Mouse (Mus musculus) liver, embryonic 15.5 days (tissue): ENCODE data around the gene Cybb. TPM values are rescaled to one million over a fixed set of nuclear protein-coding genes. Genes with fewer than 3 reads are reported as not detected.
"Not testable (repeated sequence)": the region's sequence is repeated elsewhere in the genome, so short reads cannot be mapped to it uniquely, and the experiment has no call there.

Experiments used
- ATAC-seq: fragments of 200-750 bp; cut with Nextera tagmentation; 2 replicates; pipeline ENCODE4 v1.8.0; 2017; ENCODE audit warnings: moderate number of reproducible peaks, mild to moderate bottlenecking, moderate library complexity; ENCODE audit not compliant: insufficient read depth
- H3K27ac ChIP-seq: fragments of 300-500 bp; sonication (generic); replicated peaks from 2 replicates; pipeline ENCODE4 v1.5.1; 2015; ENCODE audit warnings: mild to moderate bottlenecking, inconsistent platforms
- H3K27me3 ChIP-seq: fragments of 300-500 bp; sonication (generic); 2 replicates; pipeline ENCODE4 v1.6.1; 2015; ENCODE audit warnings: mild to moderate bottlenecking, inconsistent platforms
- H3K36me3 ChIP-seq: fragments of 300-500 bp; sonication (generic); replicated peaks from 2 replicates; pipeline ENCODE4 v1.6.1; 2015; ENCODE audit warnings: moderate library complexity, mild to moderate bottlenecking, inconsistent platforms
- H3K4me1 ChIP-seq: fragments of 300-500 bp; sonication (generic); replicated peaks from 2 replicates; pipeline ENCODE4 v1.6.1; 2015; ENCODE audit warnings: inconsistent platforms
- H3K4me2 ChIP-seq: fragments of 300-500 bp; sonication (generic); 2 replicates; pipeline ENCODE4 v1.6.1; 2015; ENCODE audit warnings: moderate library complexity, mild to moderate bottlenecking, inconsistent platforms
- H3K4me3 ChIP-seq: fragments of 300-500 bp; sonication (generic); replicated peaks from 2 replicates; pipeline ENCODE4 v1.5.1; 2015; ENCODE audit warnings: mild to moderate bottlenecking, inconsistent platforms
- H3K9ac ChIP-seq: fragments of 300-500 bp; sonication (generic); 2 replicates; pipeline ENCODE4 v1.6.1; 2015; ENCODE audit warnings: moderate library complexity, mild to moderate bottlenecking, inconsistent platforms
- H3K9me3 ChIP-seq: fragments of 300-500 bp; sonication (generic); replicated peaks from 2 replicates; pipeline ENCODE4 v1.6.1; 2016; ENCODE audit warnings: inconsistent platforms
- WGBS: fragments of 180-500 bp; shearing (Covaris S2); methylation state at CpG from one replicate; pipeline ENCODE4 v1.1.7; 2015; ENCODE audit warnings: mixed read lengths; ENCODE audit not compliant: insufficient replicate concordance; 5-methylcytosine and 5-hydroxymethylcytosine counted together
- polyA plus RNA-seq: library from polyadenylated mRNA; unstranded; fragments of >200 nt; fragmentation: Nextera tagmentation; extraction: Ambion mirVana; gene quantifications from 2 replicates; pipeline ENCODE4 v1.2.1, GENCODE M21; 2015

Gene Cybb
- polyA plus RNA-seq = 17.1 and 17.5 TPM in 2 replicates

DNA sequence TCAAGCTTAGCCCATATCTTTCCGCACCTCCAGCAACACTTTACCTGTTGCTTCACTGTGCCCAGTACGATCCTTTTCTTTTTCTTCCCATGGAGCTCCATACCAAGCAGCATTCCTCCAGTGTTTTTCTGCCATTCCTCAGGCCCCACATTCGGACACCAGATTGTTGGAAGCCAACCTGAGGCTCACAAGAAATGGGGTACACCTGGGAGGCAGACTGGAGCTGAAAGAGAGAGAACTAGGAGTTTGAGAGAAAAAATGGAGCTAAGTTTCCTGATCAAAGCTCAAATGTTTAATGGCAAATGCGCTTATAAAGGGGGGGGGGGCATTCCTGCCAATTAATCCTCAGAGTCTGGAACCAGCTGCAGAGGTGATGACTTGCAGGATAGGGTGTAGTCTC is at the start of gene Cybb:
Cybb (minus strand) TSS at position 101 of the 400 bp plus-strand sequence.
- no peak within 1 kb of the TSS for H3K9ac ChIP-seq
- H3K36me3 ChIP-seq = no peaks in the 10 kb centered on the region
- no peak within 1 kb of the TSS for H3K27ac ChIP-seq
- no peaks in the 10 kb centered on the region for H3K27me3 ChIP-seq
- no peak for ATAC-seq
- no peaks in the 10 kb centered on the region for H3K4me1 ChIP-seq
- H3K9me3 ChIP-seq = no peaks in the 10 kb centered on the region
- no peak within 1 kb of the TSS for H3K4me2 ChIP-seq
- H3K4me3 ChIP-seq = no peak within 1 kb of the TSS
- 62% methylated on average over 4 of the region's 4 CpGs for WGBS

DNA sequence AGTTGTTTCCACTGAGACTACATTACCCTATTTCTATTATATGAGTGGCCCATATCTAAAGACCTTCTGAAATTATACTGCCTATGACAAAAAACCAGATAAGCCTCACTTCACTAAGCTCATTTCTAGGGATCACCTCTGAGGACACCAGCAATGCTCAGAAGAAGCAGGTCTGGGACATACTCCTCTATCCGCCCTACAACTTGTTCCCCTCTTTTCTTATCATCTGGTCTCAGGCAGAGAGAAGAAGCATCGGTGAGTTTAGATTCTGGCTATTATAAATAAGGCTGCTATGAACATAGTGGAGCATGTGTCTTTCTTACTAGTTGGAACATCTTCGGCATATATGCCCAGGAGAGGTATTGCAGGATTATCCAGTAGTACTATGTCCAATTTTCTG is 49.3 kb upstream of the Cybb start:
- no peak overlapping the region for H3K9ac ChIP-seq
- no peak for ATAC-seq
- no peak overlapping the region for H3K4me3 ChIP-seq
- H3K27me3 ChIP-seq = no peaks in the 10 kb centered on the region
- H3K4me1 ChIP-seq = no peaks in the 10 kb centered on the region
- H3K27ac ChIP-seq = no peak overlapping the region
- 51% methylated on average over 3 of the region's 3 CpGs for WGBS
- H3K9me3 ChIP-seq = no peaks in the 10 kb centered on the region
- H3K36me3 ChIP-seq = no peaks in the 10 kb centered on the region
- no peak overlapping the region for H3K4me2 ChIP-seq

DNA sequence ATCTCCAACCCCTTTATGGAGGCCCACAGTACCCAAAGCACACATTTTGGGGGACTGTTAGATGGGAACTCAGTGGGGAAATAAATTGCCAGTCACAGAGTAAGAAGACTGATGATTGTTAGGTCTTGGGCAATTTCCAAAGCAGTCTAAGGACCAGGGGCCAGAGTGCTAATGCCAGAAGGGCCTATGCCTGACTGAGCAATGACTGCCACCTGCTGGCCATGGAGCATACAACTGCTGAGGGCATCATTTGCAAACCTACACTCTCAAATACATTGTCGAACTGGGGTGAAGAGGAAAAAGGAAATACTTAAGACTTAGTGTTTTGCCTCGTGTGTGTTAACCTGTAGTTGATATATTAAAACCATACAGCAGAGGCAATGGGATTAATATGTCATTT is 32.4 kb upstream of the Cybb start:
- H3K4me3 ChIP-seq, H3K36me3 ChIP-seq, H3K4me2 ChIP-seq, H3K27me3 ChIP-seq, H3K4me1 ChIP-seq, H3K27ac ChIP-seq, H3K9me3 ChIP-seq, ATAC-seq, H3K9ac ChIP-seq: not testable (repeated sequence)
- WGBS = 17% methylated on average over 2 of the region's 2 CpGs

DNA sequence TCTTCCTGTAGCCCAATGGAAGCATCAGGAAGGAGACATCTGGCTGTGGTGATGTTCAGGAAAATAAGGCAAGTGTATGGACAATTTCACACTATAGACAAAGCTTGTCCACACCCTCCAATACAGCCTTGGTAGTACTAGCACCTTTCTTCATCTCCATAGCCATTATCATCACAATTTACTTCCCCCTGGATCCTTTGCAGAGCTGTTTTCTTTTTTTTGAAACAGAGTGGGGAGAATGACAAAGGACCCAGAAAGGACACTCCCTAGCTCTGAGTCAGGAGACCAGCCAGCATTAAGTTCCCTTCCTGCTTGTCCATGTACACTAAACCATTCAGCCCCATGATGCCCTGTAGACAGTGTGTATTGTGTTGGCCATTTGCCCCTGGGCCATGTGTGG is 30.0 kb upstream of the Cybb start:
- not testable (repeated sequence) for H3K4me2 ChIP-seq, H3K36me3 ChIP-seq, H3K4me3 ChIP-seq, H3K27ac ChIP-seq, H3K4me1 ChIP-seq, H3K9ac ChIP-seq, ATAC-seq, H3K27me3 ChIP-seq, H3K9me3 ChIP-seq

DNA sequence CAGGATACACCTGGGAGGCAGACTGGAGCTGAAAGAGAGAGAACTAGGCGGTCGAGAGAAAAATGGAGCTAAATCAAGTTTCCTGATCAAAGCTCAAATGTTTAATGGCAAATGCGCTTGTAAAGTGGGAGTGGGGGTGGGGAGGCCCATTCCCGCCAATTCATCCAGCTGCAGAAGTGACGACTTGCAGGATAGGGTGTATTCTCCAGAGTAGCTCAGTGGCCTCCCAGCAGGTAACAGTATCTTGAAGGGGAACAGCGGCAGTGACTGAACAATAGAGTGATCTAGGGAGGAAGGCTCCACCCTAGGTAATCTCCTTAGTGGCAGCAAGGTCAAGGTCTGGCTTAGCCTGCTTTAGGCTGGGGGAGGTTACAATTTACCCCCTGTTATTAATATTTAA is 12.5 kb downstream of the Cybb start:
- H3K4me1 ChIP-seq, H3K27me3 ChIP-seq, H3K36me3 ChIP-seq, H3K9me3 ChIP-seq, H3K4me3 ChIP-seq, H3K4me2 ChIP-seq, H3K9ac ChIP-seq, H3K27ac ChIP-seq, ATAC-seq: not testable (repeated sequence)
- WGBS = 78% methylated on average over 6 of the region's 6 CpGs

DNA sequence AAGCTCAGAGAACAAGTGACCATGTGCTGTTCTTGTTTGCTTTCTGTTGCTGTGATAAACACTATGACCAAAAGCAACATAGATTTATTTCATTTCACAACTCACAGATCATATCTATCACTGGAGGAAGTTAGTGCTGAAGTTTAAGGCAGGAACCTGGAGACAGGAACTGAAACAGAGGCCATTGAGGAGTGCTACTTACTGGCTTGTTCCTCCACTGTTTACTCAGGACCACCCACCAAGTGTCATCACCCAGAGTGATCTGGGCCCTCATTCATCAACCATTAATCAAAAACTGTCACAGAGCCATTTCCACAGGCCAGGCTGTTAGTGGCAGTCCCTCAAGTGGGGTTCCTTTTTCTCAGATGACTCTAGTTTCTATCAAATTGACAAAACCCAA is 13.1 kb downstream of the Cybb start:
- H3K27ac ChIP-seq = no peak overlapping the region
- H3K36me3 ChIP-seq = no peaks in the 10 kb centered on the region
- no peak overlapping the region for H3K4me2 ChIP-seq
- H3K9ac ChIP-seq = no peak overlapping the region
- no peak for ATAC-seq
- no peaks in the 10 kb centered on the region for H3K9me3 ChIP-seq
- H3K27me3 ChIP-seq = no peaks in the 10 kb centered on the region
- H3K4me1 ChIP-seq = no peaks in the 10 kb centered on the region
- no peak overlapping the region for H3K4me3 ChIP-seq

DNA sequence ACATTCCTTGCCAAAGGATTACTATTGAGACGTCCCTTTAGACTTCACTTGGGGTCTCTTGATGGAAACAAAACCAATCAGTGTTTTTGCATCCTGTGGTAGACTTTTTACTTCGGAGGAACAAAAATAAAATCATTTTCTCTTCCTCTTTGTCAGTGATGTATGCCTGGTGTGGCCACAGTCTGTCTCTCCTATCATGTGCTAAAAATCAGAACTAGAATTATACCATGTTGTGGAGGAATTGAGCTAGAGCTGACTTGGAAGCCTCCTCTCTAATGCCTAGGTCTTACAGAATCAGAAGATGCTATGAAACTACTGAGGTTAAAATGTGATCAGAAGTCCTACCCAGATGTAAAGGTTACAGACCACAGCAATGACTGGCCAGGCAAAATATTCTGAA is 13.8 kb downstream of the Cybb start:
- no peak overlapping the region for H3K4me3 ChIP-seq
- no peaks in the 10 kb centered on the region for H3K27me3 ChIP-seq
- ATAC-seq = no peak
- H3K36me3 ChIP-seq = no peaks in the 10 kb centered on the region
- no peak overlapping the region for H3K9ac ChIP-seq
- no peaks in the 10 kb centered on the region for H3K9me3 ChIP-seq
- H3K27ac ChIP-seq = no peak overlapping the region
- H3K4me1 ChIP-seq = no peaks in the 10 kb centered on the region
- 53% methylated on average over 2 of the region's 2 CpGs for WGBS
- H3K4me2 ChIP-seq = no peak overlapping the region

DNA sequence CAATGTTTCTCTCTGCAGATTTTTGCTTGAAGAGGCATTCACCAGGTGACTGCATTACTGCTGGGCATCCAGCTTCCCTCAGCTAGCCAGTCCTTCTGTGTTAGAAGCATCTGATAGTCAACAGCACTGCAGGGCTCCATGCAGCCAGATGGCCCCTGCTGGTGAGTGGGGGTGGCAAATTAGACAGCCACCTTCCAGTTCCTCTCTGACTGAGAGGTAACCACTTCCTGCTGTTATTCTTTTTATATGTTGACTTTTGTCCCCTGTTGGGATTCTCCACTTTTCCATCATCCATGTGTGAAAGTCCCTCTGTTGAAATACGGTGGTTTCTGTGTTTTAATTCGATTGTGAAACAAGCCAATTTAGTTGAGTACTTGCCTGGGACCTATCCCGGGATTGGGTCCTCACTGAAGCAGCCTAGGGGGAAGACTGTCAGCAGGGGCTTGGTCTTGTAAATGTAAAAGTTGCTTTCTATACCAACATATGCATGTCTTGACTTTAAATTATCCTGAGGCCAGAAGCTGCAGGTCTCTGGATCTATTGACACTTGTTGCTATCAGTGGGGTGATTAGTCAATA is 16.7 kb downstream of the Cybb start:
- no peaks in the 10 kb centered on the region for H3K4me1 ChIP-seq
- no peak overlapping the region for H3K4me3 ChIP-seq
- no peaks in the 10 kb centered on the region for H3K9me3 ChIP-seq
- no peak overlapping the region for H3K27ac ChIP-seq
- no peak overlapping the region for H3K4me2 ChIP-seq
- no peak overlapping the region for H3K9ac ChIP-seq
- H3K36me3 ChIP-seq = no peaks in the 10 kb centered on the region
- no peak for ATAC-seq
- H3K27me3 ChIP-seq = no peaks in the 10 kb centered on the region
- 39% methylated on average over 3 of the region's 3 CpGs for WGBS

DNA sequence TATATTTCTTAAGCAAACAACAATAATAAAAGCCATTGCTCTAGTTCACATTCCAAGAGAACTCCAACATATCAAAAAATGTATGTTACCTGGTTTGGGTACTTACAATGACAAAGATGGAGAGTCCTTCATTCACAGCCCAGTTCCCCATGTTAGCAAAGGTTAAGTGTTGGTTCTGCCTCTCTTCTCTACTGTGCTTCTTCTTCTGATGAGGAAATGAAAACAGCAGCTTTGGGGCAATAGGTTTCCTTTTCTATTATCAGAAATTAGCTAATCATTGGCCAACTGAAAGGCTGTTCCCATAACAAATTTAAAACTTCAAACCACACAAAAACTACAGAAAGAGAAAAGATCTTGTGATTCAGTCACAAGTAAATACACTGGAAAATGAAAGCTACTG is 18.5 kb downstream of the Cybb start:
- Histone ChIP-seq H3K4me1 (no peaks in the 10 kb centered on the region), H3K4me2 (no peak overlapping the region), H3K4me3 (no peak overlapping the region), H3K27me3 (no peaks in the 10 kb centered on the region), H3K27ac (no peak overlapping the region), H3K36me3 (no peaks in the 10 kb centered on the region), H3K9ac (no peak overlapping the region), H3K9me3 (no peaks in the 10 kb centered on the region)
- no peak for ATAC-seq

DNA sequence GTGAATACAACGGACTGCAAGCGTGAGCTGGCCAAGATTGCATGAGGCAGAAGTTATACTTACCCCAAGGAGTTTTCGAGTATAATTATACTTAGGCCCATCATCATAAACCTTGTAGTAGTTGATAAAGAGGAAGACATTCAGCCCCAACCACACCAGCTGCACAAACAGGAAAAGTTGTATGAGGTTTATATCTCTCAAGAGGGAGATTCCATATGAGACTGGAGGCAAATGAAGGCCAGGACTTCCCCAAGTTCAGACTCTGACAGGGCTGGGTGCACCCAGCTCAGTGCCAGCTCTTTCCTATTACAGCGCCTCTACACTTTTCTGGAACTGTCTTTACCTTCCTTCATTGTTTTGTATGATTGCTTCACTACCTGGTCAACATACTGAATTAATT is 20.6 kb downstream of the Cybb start:
- no peak overlapping the region for H3K4me2 ChIP-seq
- ATAC-seq = no peak
- no peak overlapping the region for H3K4me3 ChIP-seq
- no peaks in the 10 kb centered on the region for H3K27me3 ChIP-seq
- H3K27ac ChIP-seq = no peak overlapping the region
- H3K4me1 ChIP-seq = no peaks in the 10 kb centered on the region
- H3K9me3 ChIP-seq = no peaks in the 10 kb centered on the region
- H3K9ac ChIP-seq = no peak overlapping the region
- no peaks in the 10 kb centered on the region for H3K36me3 ChIP-seq
- 63% methylated on average over 4 of the region's 4 CpGs for WGBS

DNA sequence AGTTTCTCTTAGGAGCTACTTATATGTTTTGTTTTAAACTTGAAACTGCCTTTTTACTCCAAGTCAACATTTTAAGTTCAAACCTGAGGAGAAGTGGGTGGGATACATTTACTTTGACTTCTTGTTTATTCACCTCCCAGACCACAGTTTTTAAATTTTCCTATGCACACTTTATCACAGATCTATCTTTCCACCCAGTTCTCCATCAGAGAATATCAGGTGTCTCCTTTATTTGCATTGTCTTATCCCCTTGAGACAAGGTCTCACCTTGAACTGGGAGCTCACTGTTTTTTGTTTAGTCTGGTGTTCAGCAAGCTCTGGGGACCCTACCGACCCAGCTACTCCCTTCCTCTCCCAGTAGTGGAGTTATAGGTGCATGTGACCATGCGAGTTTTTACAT is 21.7 kb downstream of the Cybb start:
- Histone ChIP-seq H3K36me3 (no peaks in the 10 kb centered on the region), H3K4me3 (no peak overlapping the region), H3K4me1 (no peaks in the 10 kb centered on the region), H3K27me3 (no peaks in the 10 kb centered on the region), H3K9ac (no peak overlapping the region), H3K4me2 (no peak overlapping the region), H3K9me3 (no peaks in the 10 kb centered on the region), H3K27ac (no peak overlapping the region)
- ATAC-seq = no peak
- 46% methylated on average over 2 of the region's 2 CpGs for WGBS

DNA sequence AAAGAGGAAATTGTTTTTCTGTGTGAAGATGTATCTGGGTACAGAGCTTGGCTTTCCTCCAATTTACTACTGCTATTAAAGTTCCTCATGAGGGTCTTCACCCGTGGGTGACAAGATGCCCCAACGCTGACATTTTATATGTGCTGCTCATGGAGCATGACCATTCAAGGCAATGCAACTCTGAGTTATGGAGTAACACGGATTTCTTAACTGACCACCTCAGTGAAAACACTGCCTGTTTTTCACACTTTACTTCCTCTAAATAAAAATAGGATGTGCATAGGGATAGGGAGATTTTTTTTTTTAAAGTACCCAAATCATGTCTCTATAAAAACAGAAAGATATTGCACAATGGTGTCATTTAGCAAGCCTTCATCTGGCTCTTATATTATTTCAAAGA is 24.9 kb downstream of the Cybb start:
- Histone ChIP-seq H3K9ac (no peak overlapping the region), H3K4me2 (no peak overlapping the region), H3K27me3 (no peaks in the 10 kb centered on the region), H3K9me3 (no peaks in the 10 kb centered on the region), H3K36me3 (no peaks in the 10 kb centered on the region), H3K4me1 (no peaks in the 10 kb centered on the region), H3K4me3 (no peak overlapping the region), H3K27ac (no peak overlapping the region)
- ATAC-seq = no peak
- WGBS = 43% methylated on average over 3 of the region's 3 CpGs
